Mouse (Mus musculus) lung, adult 2 months (tissue): ENCODE results near the gene Cryzl1.

Experiments used
- CTCF ChIP-seq: fragments of 200-500 bp; IDR thresholded peaks from 2 replicates; pipeline ENCODE4 v1.5.1; 2011; ENCODE audit warnings: mild to moderate bottlenecking, low read length, control low read depth; ENCODE audit not compliant: insufficient read depth
- POLR2A ChIP-seq: fragments of 200-500 bp; IDR thresholded peaks from 2 replicates; pipeline ENCODE4 v1.6.1; 2011; ENCODE audit warnings: low read depth, mild to moderate bottlenecking, control low read depth, low read length, borderline replicate concordance; ENCODE audit errors: extremely low read depth

- TF ChIP-seq CTCF = no peak
- TF ChIP-seq POLR2A = no peak
Observed at GRCm38 (mm10) chr16:91702771-91703188, 26.0 kb downstream of the Cryzl1 start.
